Mouse (Mus musculus) heart, embryonic 16.5 days (tissue): ENCODE measurements at regions not wholly inside any gene's neighbourhood (a gene's known extent, or its start where the extent isn't known, plus 50 kb on each side); places are given as distances from the start of the nearest gene placed in this dataset.

Experiments used
- ATAC-seq: fragments of 200-750 bp; cut with Nextera tagmentation; replicated peaks from 2 replicates; pipeline ENCODE4 v1.8.0; 2017; ENCODE audit warnings: moderate number of reproducible peaks; ENCODE audit not compliant: insufficient read depth, low FRiP score; ENCODE audit errors: extremely low read depth
- H3K27ac ChIP-seq: fragments of 300-500 bp; sonication (generic); 2 replicates; pipeline ENCODE4 v1.5.1; 2014; ENCODE audit warnings: mild to moderate bottlenecking, low read length, control low read depth, moderate library complexity
- H3K27me3 ChIP-seq: fragments of 300-500 bp; sonication (generic); 2 replicates; pipeline ENCODE4 v1.6.1; 2014; ENCODE audit warnings: low read length, mixed read lengths; ENCODE audit not compliant: control insufficient read depth, insufficient read depth
- H3K36me3 ChIP-seq: fragments of 300-500 bp; sonication (generic); 2 replicates; pipeline ENCODE4 v1.6.1; 2014; ENCODE audit not compliant: control insufficient read depth, insufficient read depth
- H3K4me1 ChIP-seq: fragments of 300-500 bp; sonication (generic); 2 replicates; pipeline ENCODE4 v1.6.1; 2014; ENCODE audit warnings: low read length, mixed read lengths; ENCODE audit not compliant: control insufficient read depth, insufficient read depth
- H3K4me2 ChIP-seq: fragments of 300-500 bp; sonication (generic); 2 replicates; pipeline ENCODE4 v1.6.1; 2014; ENCODE audit warnings: low read depth, mild to moderate bottlenecking, control low read depth, low read length
- H3K4me3 ChIP-seq: fragments of 300-500 bp; sonication (generic); 2 replicates; pipeline ENCODE4 v1.5.1; 2014; ENCODE audit warnings: mild to moderate bottlenecking, control low read depth, low read length
- H3K9ac ChIP-seq: fragments of 300-500 bp; sonication (generic); 2 replicates; pipeline ENCODE4 v1.6.1; 2014; ENCODE audit warnings: low read length, control low read depth
- H3K9me3 ChIP-seq: fragments of 300-500 bp; sonication (generic); replicated peaks from 2 replicates; pipeline ENCODE4 v1.6.1; 2016; ENCODE audit warnings: low read length; ENCODE audit not compliant: control insufficient read depth
- WGBS: fragments of 180-500 bp; shearing (Covaris S2); extraction: QIAGEN DNeasy Blood & Tissue Kit; methylation state at CpG from one replicate; pipeline ENCODE4 v1.1.7; 2014; 5-methylcytosine and 5-hydroxymethylcytosine counted together

DNA sequence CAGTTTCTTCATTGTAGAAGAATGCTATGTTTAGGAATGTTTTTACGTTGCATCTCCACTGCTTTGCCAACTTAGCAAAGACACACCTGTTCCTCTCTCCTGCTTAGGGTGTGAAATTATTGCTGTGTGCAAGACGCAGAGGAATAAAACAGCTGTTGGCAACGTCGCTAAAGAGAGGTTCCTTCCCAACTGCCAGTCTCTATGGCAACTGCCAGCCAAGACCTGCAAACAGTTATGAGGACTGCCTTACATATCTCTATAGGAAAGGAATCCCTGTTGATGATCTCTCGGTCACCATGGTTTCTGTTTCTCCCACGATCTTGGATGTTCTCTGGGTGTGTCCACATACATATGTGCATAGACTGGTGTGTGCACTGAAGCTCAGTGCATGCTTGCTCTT is 109.6 kb upstream of the Gm26657 start:
- H3K9me3 ChIP-seq: no peaks in the 10 kb centered on the region
- no peak for ATAC-seq
- 67% methylated on average over 6 of the region's 6 CpGs for WGBS
- no peak overlapping the region for H3K9ac ChIP-seq
- H3K27me3 ChIP-seq: no peaks in the 10 kb centered on the region
- H3K4me1 ChIP-seq: no peaks in the 10 kb centered on the region
- H3K27ac ChIP-seq: no peak overlapping the region
- no peaks in the 10 kb centered on the region for H3K36me3 ChIP-seq
- no peak overlapping the region for H3K4me3 ChIP-seq
- no peak overlapping the region for H3K4me2 ChIP-seq

DNA sequence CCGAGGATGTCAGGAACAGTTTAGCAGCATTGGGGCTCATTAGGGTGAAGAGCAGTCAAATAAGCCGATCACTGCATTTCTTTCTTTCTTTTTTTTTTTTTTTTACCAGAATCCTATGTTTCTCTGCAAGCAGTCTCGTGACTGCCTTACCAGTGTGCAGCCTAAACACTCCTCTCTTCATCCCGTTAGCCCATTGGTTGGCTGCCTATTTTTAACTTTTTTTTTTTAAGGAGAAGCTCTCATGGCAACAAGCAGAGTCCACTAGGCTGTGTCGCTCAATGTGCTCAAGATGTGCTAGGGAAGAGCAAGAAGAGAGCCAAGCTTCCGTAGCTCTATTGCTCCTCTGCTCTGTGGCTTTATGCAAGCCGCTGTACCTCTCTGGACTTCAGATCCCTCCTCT is 112.7 kb upstream of the Gm26657 start:
- H3K4me1 ChIP-seq: no peaks in the 10 kb centered on the region
- WGBS: 61% methylated on average over 7 of the region's 7 CpGs
- no peak for ATAC-seq

DNA sequence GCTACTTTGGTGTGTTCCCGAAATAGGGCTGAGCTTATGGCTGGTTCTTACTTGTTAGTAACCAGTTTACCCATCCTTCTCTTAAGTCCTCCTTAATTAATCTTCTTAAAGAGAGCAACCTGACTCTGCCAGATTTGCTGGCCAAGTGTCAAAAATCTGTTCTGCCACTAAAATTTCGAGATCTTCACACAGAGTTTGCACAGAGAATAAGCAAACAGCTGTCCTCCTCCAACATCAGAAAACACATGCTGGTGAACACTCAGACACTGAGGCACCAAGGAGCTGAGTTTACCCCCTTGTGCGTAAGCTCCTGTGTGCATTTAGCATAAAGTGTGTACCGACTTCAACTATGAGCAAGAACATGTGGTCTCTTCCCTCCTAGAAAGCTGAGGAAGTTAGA is 118.1 kb upstream of the Gm26657 start:
- no peaks in the 10 kb centered on the region for H3K27me3 ChIP-seq
- no peak overlapping the region for H3K27ac ChIP-seq
- H3K4me1 ChIP-seq: peaks cover 3% of the 10 kb centered on the region
- no peak overlapping the region for H3K9ac ChIP-seq
- WGBS: 78% methylated on average over 4 of the region's 4 CpGs
- no peak overlapping the region for H3K4me2 ChIP-seq
- H3K36me3 ChIP-seq: no peaks in the 10 kb centered on the region
- ATAC-seq: no peak
- H3K4me3 ChIP-seq: no peak overlapping the region
- H3K9me3 ChIP-seq: no peaks in the 10 kb centered on the region

More for the DNA sequence above, 112.7 kb upstream of the Gm26657 start:
- Histone ChIP-seq H3K36me3 (no peaks in the 10 kb centered on the region), H3K27me3 (no peaks in the 10 kb centered on the region), H3K9ac (no peak overlapping the region), H3K4me3 (no peak overlapping the region), H3K4me2 (no peak overlapping the region), H3K9me3 (no peaks in the 10 kb centered on the region), H3K27ac (no peak overlapping the region)

DNA sequence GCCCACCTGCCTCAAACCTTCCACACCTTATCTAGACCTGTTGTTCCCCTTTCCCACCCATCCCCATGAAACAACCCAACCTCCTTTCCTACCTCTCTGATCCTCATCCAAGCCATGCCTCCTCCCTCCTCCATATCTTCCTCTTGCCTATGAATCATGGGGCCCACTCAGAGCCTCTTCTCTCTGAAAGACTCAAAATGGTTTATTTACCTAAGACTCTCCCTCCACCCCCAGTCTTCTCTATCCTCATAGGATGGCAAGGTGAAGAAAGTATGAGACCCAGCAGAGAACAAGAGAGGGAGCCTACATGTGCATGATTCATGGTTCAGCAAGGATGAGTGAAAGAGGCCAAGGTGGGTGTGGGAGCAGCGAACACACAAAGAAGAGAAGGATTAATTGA is 118.5 kb upstream of the Gm26657 start:
- 83% methylated on average over 1 of the region's 1 CpGs for WGBS
- H3K4me3 ChIP-seq: no peak overlapping the region
- no peaks in the 10 kb centered on the region for H3K27me3 ChIP-seq

DNA sequence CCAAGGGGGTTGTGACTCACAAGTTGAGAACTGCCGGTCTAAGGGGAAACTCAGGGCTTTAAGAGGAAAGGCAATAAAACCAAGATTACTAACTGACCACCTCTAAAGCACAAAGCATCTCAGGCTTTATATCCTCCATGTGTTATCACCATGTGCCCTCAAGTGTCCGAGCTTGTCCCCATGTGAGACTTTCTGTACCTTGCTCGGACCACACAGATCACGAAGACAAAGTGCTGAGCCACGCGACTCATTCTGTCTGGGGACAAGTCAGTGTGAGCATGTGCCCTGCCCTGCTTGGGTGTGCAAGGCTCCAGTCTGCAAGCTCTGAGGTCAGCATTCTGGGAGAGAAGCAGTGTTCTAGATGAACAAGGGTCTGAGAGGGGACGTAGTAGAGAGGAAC is 119.2 kb upstream of the Gm26657 start:
- ATAC-seq: no peak
- Histone ChIP-seq H3K27ac (no peak overlapping the region), H3K9me3 (no peaks in the 10 kb centered on the region)

More for the DNA sequence above, 118.5 kb upstream of the Gm26657 start:
- Histone ChIP-seq H3K4me1 (peaks cover 3% of the 10 kb centered on the region), H3K9me3 (no peaks in the 10 kb centered on the region), H3K4me2 (no peak overlapping the region), H3K9ac (no peak overlapping the region), H3K27ac (no peak overlapping the region), H3K36me3 (no peaks in the 10 kb centered on the region)
- ATAC-seq: no peak

DNA sequence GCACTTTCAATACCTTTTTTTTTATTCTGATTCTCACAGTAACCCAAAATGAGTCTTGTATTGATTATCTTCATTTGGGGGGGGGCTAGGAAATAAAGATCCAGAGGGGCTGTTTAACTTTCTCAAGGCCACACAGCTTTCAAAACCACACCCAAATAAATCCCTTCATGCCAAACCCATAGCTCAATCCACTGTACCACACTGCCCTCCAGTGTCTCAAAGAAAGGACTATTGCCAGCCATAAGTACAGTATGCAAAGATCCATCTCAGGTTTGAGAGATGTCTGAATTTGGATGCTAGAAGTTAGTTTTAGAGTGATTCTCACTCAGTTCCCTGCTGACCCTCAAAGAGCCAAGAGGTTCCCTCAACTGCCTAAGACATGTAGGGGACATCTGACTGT is 120.1 kb upstream of the Gm26657 start:
- H3K27ac ChIP-seq: no peak overlapping the region
- H3K36me3 ChIP-seq: no peaks in the 10 kb centered on the region
- ATAC-seq: no peak
- H3K4me1 ChIP-seq: peaks cover 3% of the 10 kb centered on the region
- no peak overlapping the region for H3K9ac ChIP-seq
- H3K27me3 ChIP-seq: no peaks in the 10 kb centered on the region
- no peak overlapping the region for H3K4me2 ChIP-seq
- H3K4me3 ChIP-seq: no peak overlapping the region
- no peaks in the 10 kb centered on the region for H3K9me3 ChIP-seq

More for the DNA sequence above, 119.2 kb upstream of the Gm26657 start:
- WGBS: 85% methylated on average over 7 of the region's 7 CpGs
- Histone ChIP-seq H3K9ac (no peak overlapping the region), H3K27me3 (no peaks in the 10 kb centered on the region), H3K36me3 (no peaks in the 10 kb centered on the region), H3K4me1 (peaks cover 3% of the 10 kb centered on the region), H3K4me3 (no peak overlapping the region), H3K4me2 (no peak overlapping the region)

DNA sequence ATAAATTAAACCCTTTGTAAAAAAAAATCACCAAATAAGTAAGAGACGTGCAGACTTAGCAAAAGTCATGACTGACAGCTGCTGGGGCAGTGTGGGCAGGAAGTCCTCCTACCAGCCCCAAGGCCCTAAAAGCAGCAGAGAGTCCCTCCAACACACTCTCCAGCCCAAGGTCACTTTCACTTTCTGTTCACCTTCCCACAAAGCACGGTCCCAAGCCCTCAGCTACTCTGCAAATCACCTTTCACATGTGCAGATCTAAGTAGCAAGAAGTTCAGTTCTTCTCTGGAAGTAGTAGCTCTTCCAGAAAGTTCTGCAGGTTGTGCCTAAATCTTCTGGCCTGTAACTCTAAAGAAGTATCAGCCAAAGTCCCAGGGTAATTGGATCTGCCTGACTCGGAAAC is 120.8 kb upstream of the Gm26657 start:
- H3K4me3 ChIP-seq: no peak overlapping the region
- 50% methylated on average over 3 of the region's 3 CpGs for WGBS
- no peaks in the 10 kb centered on the region for H3K9me3 ChIP-seq
- peaks cover 3% of the 10 kb centered on the region for H3K4me1 ChIP-seq
- no peak overlapping the region; the same call in 1 of the 2 replicates for H3K9ac ChIP-seq
- H3K27me3 ChIP-seq: no peaks in the 10 kb centered on the region
- H3K36me3 ChIP-seq: no peaks in the 10 kb centered on the region
- ATAC-seq: no peak
- peak overlapping the region; percentile 17; the same call in 1 of the 2 replicates for H3K4me2 ChIP-seq
- H3K27ac ChIP-seq: no peak overlapping the region

DNA sequence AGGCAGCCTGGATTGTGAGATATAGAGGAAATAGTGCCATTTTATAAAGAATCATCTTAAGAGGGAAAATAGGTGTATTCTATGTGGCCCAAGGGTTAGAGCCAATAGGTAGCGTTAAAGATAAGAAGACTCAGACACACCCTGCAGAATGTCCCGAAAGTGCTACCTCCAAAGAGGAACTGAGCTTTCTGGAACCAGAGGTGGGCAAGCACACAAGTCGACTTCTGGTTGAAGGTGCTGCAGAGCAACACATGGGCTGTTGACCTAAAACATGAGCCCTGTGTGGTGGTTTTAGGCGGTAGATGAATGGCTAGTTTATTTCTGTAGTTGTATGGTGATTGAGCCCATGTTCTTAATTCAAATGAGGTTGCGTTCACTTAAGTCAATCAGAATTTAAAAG is 121.4 kb upstream of the Gm26657 start:
- Histone ChIP-seq H3K9ac (no peak overlapping the region), H3K9me3 (no peaks in the 10 kb centered on the region), H3K4me2 (no peak overlapping the region), H3K4me1 (peaks cover 3% of the 10 kb centered on the region), H3K27ac (no peak overlapping the region), H3K4me3 (no peak overlapping the region), H3K36me3 (no peaks in the 10 kb centered on the region), H3K27me3 (no peaks in the 10 kb centered on the region)
- 85% methylated on average over 5 of the region's 5 CpGs for WGBS
- no peak for ATAC-seq

DNA sequence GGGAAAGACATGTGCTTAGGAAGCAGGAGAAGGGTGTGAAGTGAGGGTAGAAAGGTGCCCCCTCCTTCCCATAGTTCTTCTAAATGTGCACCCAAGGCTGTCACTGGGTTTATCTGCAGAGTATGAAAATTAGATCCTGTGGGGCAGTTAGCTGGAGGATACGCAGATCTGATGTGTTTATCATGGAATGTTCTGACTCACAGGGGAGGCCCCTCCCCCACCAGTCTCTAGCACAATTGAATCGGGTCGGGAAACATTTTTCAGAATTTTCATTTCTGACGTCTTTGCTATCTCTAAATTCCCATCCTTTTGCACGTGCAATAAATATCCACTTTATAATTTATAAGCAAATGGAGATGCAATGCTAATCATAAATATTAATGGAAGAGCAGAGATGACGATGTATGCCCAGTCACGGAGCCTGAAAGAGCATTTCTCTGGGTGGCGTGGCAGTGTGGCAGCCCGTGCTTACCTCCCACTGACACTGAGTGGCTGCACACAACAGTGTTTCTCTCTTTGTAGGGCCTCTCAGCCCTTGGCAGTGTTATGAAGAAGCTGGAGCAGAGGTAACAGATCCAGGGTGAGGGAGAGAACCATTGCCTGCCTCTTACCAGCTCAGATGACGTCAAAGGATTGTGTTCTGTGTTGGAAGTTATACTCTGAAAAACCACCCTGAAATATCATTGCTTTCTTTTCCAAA is 122.1 kb upstream of the Gm26657 start:
- no peak overlapping the region for H3K4me2 ChIP-seq
- H3K4me3 ChIP-seq: no peak overlapping the region
- H3K4me1 ChIP-seq: peaks cover 3% of the 10 kb centered on the region
- H3K27me3 ChIP-seq: no peaks in the 10 kb centered on the region
- no peak overlapping the region for H3K9ac ChIP-seq
- no peaks in the 10 kb centered on the region for H3K9me3 ChIP-seq
- no peak overlapping the region for H3K27ac ChIP-seq
- no peaks in the 10 kb centered on the region for H3K36me3 ChIP-seq
- 67% methylated on average over 10 of the region's 10 CpGs for WGBS
- no peak for ATAC-seq
